Mouse (Mus musculus) lung, embryonic 15.5 days (tissue): Measurements from ENCODE around the gene Hook2. TPM values are rescaled to one million over a fixed set of nuclear protein-coding genes. Genes with fewer than 3 reads are reported as not detected.

Source experiments
- ATAC-seq: fragments of 200-750 bp; cut with Nextera tagmentation; 2 replicates; pipeline ENCODE4 v1.8.0; 2017; ENCODE audit warnings: moderate number of reproducible peaks, borderline replicate concordance; ENCODE audit not compliant: low FRiP score, low TSS enrichment; ENCODE audit errors: extremely low read depth
- H3K27ac ChIP-seq: fragments of 300-500 bp; sonication (generic); 2 replicates; pipeline ENCODE4 v1.5.1; 2015; ENCODE audit warnings: moderate library complexity, mild to moderate bottlenecking, inconsistent platforms
- H3K27me3 ChIP-seq: fragments of 300-500 bp; sonication (generic); 2 replicates; pipeline ENCODE4 v1.6.1; 2015; ENCODE audit warnings: inconsistent platforms
- H3K36me3 ChIP-seq: fragments of 300-500 bp; sonication (generic); 2 replicates; pipeline ENCODE4 v1.6.1; 2015; ENCODE audit warnings: inconsistent platforms
- H3K4me1 ChIP-seq: fragments of 300-500 bp; sonication (generic); 2 replicates; pipeline ENCODE4 v1.6.1; 2015; ENCODE audit warnings: inconsistent platforms
- H3K4me2 ChIP-seq: fragments of 300-500 bp; sonication (generic); 2 replicates; pipeline ENCODE4 v1.6.1; 2015; ENCODE audit warnings: inconsistent platforms, mild to moderate bottlenecking, moderate library complexity
- H3K4me3 ChIP-seq: fragments of 300-500 bp; sonication (generic); 2 replicates; pipeline ENCODE4 v1.5.1; 2015; ENCODE audit warnings: mild to moderate bottlenecking, inconsistent platforms
- H3K9ac ChIP-seq: fragments of 300-500 bp; sonication (generic); 2 replicates; pipeline ENCODE4 v1.6.1; 2015; ENCODE audit warnings: inconsistent platforms
- H3K9me3 ChIP-seq: fragments of 300-500 bp; sonication (generic); 2 replicates; pipeline ENCODE4 v1.6.1; 2016; ENCODE audit warnings: inconsistent platforms
- WGBS: fragments of 180-500 bp; shearing (Covaris S2); methylation state at CpG from one replicate; pipeline ENCODE4 v1.1.7; 2015; 5-methylcytosine and 5-hydroxymethylcytosine counted together
- polyA plus RNA-seq: library from polyadenylated mRNA; unstranded; fragments of >200 nt; fragmentation: Nextera tagmentation; extraction: Ambion mirVana; gene quantifications from 2 replicates; pipeline ENCODE4 v1.2.1, GENCODE M21; 2015

Gene Hook2
- polyA plus RNA-seq, 1 experiment from 2014 or later, result 23.9 TPM

GRCm38 (mm10) chr8:85025098-85025932, 34.9 kb downstream of the Hook2 start, which contains the start of gene Asna1:
Asna1 (minus strand) TSS chr8:85025281.
- no peaks in the 10 kb centered on the region for H3K9me3 ChIP-seq
- H3K9ac ChIP-seq, result peak within 1 kb of the TSS; percentile 80
- peak within 1 kb of the TSS; percentile 95 for H3K4me3 ChIP-seq
- ATAC-seq, result peak; percentile 89
- no peaks in the 10 kb centered on the region for H3K27me3 ChIP-seq
- peaks cover 45% of the 10 kb centered on the region for H3K36me3 ChIP-seq
- peak within 1 kb of the TSS; percentile 90 for H3K4me2 ChIP-seq
- peaks cover 37% of the 10 kb centered on the region for H3K4me1 ChIP-seq
- H3K27ac ChIP-seq, result peak within 1 kb of the TSS; percentile 91
- 5% methylated on average over 30 of the region's 30 CpGs for WGBS

DNA sequence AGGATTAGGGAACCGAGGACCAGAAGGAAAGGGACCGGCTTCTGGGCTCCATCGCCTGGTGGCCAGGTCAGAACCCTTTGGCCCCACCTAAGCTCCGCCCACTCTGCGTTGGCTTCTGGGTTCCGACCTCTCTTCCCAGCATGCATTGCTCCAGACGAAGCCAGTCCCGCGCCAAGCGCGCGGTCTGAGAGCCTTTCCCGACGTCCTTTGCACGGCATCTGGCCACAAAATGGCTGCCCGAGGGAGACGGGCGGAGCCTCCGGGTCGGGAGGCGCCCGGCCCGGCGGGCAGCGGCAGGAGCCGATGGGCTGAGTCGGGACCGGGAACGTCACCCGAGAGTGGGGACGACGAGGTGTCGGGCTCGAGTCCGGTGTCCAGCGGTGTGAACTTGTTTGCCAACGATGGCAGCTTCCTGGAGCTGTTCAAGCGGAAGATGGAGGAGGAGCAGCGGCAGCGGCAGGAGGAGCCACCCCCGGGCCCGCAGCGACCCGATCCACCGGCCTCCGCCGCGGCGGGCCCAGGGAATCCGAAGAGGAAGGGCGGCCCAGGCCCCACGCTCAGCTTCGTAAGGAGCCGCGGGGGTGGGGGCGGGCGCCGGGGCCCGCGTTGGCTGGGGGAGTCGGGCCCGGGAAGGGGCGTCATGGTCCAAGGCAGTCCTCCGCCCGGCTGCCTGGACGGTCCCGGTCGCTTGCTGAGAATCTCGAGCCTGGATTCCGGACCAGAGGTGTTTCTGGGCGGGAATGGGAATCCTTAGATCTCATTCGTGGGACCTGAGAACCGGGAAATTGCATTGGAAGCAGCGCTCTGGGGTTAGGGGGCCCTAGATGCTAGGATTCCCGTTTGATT, 36.5 kb downstream of the Hook2 start, which contains the start of gene Trir:
Gene Trir (plus strand): TSS at position 154 of the 846 bp plus-strand sequence.
- H3K36me3 ChIP-seq, result peaks cover 46% of the 10 kb centered on the region
- no peaks in the 10 kb centered on the region for H3K27me3 ChIP-seq
- under 1% methylated on average over 71 of the region's 75 CpGs for WGBS

DNA sequence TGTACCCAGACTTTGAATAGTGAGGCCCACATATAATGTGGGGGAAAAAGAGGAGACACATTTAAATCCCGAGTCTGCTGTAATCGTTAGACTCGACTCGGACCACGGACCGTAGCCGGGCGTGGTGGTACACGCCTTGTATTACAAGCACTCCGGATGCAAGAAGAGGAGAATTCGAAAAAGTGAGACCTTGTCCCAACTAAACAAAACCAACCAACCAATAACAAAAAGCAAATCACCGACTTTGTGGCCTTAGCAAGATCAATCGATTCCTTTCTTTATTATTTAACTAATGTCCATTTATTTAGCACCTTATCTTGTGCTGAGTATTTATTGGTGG, 37.1 kb downstream of the Hook2 start:
- ATAC-seq, result no peak
- peak overlapping the region; percentile 90 for H3K4me2 ChIP-seq
- peak overlapping the region; percentile 91 for H3K27ac ChIP-seq
- under 1% methylated on average over 13 of the region's 13 CpGs for WGBS
- H3K27me3 ChIP-seq, result no peaks in the 10 kb centered on the region
- H3K9me3 ChIP-seq, result no peaks in the 10 kb centered on the region
- H3K36me3 ChIP-seq, result peaks cover 46% of the 10 kb centered on the region
- H3K9ac ChIP-seq, result peak overlapping the region; percentile 99
- peaks cover 37% of the 10 kb centered on the region for H3K4me1 ChIP-seq
- H3K4me3 ChIP-seq, result peak overlapping the region; percentile 92

More for the DNA sequence above, 36.5 kb downstream of the Hook2 start, which contains the start of gene Trir:
- ATAC-seq, result peak; percentile 85
- peak within 1 kb of the TSS; percentile 95 for H3K4me3 ChIP-seq
- peak within 1 kb of the TSS; percentile 99 for H3K9ac ChIP-seq
- peak within 1 kb of the TSS; percentile 90 for H3K4me2 ChIP-seq
- peak within 1 kb of the TSS; percentile 91 for H3K27ac ChIP-seq
- no peaks in the 10 kb centered on the region for H3K9me3 ChIP-seq
- H3K4me1 ChIP-seq, result peaks cover 37% of the 10 kb centered on the region

GRCm38 (mm10) chr8:85027922-85028321, 37.5 kb downstream of the Hook2 start:
- Histone ChIP-seq H3K27ac (no peak overlapping the region), H3K4me2 (peak overlapping the region; percentile 90), H3K27me3 (no peaks in the 10 kb centered on the region), H3K4me1 (peaks cover 37% of the 10 kb centered on the region), H3K9me3 (no peaks in the 10 kb centered on the region), H3K36me3 (peaks cover 46% of the 10 kb centered on the region), H3K4me3 (peak overlapping the region; percentile 92), H3K9ac (peak overlapping the region; percentile 99)
- 8% methylated on average over 2 of the region's 2 CpGs for WGBS
- ATAC-seq, result no peak

DNA sequence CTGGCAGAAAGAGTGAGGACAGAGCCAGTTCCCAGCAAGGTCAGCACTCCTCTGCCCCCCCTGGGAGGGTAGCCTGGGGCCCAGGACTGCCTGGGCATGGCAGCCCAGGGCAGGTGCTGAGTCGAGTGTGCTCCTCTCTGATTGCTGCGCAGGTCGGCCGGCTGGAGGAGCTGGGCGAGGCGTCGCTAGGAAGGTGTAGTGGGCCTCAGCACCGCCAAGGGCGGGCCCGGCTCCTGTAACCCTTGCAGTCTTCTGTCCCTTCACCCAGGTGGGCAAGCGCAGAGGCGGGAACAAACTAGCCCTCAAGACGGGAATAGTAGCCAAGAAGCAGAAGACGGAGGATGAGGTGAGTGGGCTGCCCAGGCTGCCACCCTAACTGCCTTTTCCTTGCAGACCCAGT, 38.9 kb downstream of the Hook2 start:
- Histone ChIP-seq H3K4me2 (peak overlapping the region; percentile 90; the same call in 1 of the 2 replicates), H3K9ac (peak overlapping the region; percentile 99; the same call in 1 of the 2 replicates), H3K27me3 (no peaks in the 10 kb centered on the region), H3K27ac (no peak overlapping the region), H3K4me1 (peaks cover 35% of the 10 kb centered on the region), H3K4me3 (0 out of 2 replicates have a peak overlapping the region, but pooled peaks have one; percentile 92), H3K36me3 (peaks cover 42% of the 10 kb centered on the region), H3K9me3 (no peaks in the 10 kb centered on the region)
- no peak for ATAC-seq
- 77% methylated on average over 14 of the region's 14 CpGs for WGBS

DNA sequence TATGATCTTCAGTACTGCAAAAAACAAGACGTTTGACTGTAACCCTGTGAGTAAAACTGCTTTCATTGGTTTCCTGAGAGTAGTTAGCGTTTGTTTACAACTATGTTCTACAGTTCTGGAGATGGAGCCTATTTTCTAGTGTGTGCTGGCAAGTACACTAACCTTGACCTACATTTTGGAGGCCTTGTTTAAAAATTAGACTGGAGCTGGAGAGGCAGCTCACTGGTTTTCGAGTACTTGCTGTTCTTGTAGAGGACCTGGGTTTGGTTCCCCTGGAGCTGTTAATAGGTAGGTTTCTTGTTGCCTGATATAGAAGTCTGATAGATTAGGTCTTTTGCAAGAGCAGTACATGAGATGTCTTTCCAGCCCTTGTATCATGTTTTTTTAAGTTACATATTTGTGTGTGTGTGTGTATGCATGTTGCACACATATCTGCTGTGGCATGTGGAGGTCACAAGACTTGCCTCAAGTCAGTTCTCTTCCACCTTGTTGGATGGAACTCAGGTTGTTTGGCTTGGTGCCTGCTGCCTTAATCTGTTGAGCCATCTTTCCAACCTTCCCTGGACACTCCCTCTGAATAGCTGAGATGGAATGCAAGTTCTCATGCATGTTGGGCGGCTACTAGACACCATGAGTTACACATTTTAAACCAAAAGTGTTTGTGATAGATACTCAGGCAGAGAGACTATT, 42.4 kb downstream of the Hook2 start:
- no peak for ATAC-seq
- WGBS, result 79% methylated on average over 4 of the region's 4 CpGs
- Histone ChIP-seq H3K9ac (no peak overlapping the region), H3K4me1 (peaks cover 35% of the 10 kb centered on the region), H3K27me3 (no peaks in the 10 kb centered on the region), H3K36me3 (peaks cover 42% of the 10 kb centered on the region), H3K4me3 (no peak overlapping the region), H3K4me2 (no peak overlapping the region), H3K9me3 (no peaks in the 10 kb centered on the region), H3K27ac (no peak overlapping the region)

DNA sequence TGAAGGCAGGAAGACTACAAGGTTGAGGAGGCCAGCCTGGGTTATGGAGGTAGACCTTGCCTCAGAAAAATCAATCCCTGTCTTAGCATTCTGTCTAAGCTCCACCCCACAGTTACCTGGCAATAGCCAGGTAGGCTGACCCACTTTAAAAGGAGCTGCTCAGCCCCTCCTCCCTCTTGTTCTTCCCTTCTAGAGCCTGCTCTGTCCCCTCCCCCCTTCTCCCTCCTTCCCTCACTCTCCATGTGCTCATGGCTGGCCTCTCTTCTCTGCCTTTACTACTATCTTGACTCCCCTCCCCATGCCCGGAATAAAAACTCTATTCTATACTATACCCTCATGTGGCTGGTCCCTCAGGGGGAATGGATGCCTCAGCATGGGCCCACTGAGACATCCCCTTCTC, 43.5 kb downstream of the Hook2 start:
- Histone ChIP-seq H3K9ac (no peak overlapping the region), H3K9me3 (no peaks in the 10 kb centered on the region), H3K27me3 (no peaks in the 10 kb centered on the region), H3K4me3 (no peak overlapping the region), H3K4me2 (peak overlapping the region; percentile 85; the same call in 1 of the 2 replicates), H3K36me3 (peaks cover 42% of the 10 kb centered on the region), H3K4me1 (peaks cover 32% of the 10 kb centered on the region), H3K27ac (peak overlapping the region; percentile 31; the same call in 1 of the 2 replicates)
- no peak for ATAC-seq
- WGBS, result 58% methylated on average over 1 of the region's 1 CpGs

DNA sequence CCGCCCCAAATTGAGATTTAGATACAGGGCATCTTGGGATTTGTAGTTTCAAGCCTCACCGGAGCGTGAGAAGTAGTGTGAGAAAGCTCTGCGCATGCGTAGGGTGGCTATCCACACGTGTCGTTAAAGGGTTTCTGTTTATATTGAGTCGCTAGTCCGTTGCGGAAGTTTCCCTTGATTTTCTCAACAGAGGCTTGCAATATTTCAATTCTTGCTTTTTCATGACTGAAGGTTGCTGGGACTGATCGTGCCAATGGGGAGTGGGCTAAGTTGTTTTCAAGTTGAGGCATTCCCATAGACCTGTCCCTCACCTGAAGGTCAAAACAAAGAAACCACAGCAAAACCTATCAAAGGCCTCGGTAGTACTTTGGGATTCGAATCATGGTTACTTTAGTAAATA, 44.4 kb downstream of the Hook2 start:
- H3K4me1 ChIP-seq, result peaks cover 34% of the 10 kb centered on the region
- H3K27me3 ChIP-seq, result no peaks in the 10 kb centered on the region
- ATAC-seq, result no peak
- peaks cover 38% of the 10 kb centered on the region for H3K36me3 ChIP-seq
- peak overlapping the region; percentile 85 for H3K4me2 ChIP-seq
- under 1% methylated on average over 13 of the region's 13 CpGs for WGBS
- peak overlapping the region; percentile 71; the same call in 1 of the 2 replicates for H3K27ac ChIP-seq
- peak overlapping the region; percentile 81; the same call in 1 of the 2 replicates for H3K9ac ChIP-seq
- H3K4me3 ChIP-seq, result peak overlapping the region; percentile 90
- no peaks in the 10 kb centered on the region for H3K9me3 ChIP-seq

- Histone ChIP-seq H3K27me3 (no peaks in the 10 kb centered on the region), H3K4me3 (peak overlapping the region; percentile 90), H3K9ac (peak overlapping the region; percentile 81), H3K27ac (peak overlapping the region; percentile 100), H3K36me3 (peaks cover 37% of the 10 kb centered on the region), H3K4me1 (peaks cover 34% of the 10 kb centered on the region), H3K4me2 (peak overlapping the region; percentile 85), H3K9me3 (no peaks in the 10 kb centered on the region)
- no peak for ATAC-seq
- WGBS, result 5% methylated on average over 12 of the region's 12 CpGs
Measured at GRCm38 (mm10) chr8:85035165-85035727, 44.8 kb downstream of the Hook2 start.

- Histone ChIP-seq H3K4me1 (peaks cover 34% of the 10 kb centered on the region), H3K4me2 (peak overlapping the region; percentile 85), H3K27me3 (no peaks in the 10 kb centered on the region), H3K9me3 (no peaks in the 10 kb centered on the region), H3K4me3 (peak overlapping the region; percentile 90), H3K36me3 (peaks cover 37% of the 10 kb centered on the region), H3K9ac (peak overlapping the region; percentile 81), H3K27ac (peak overlapping the region; percentile 100)
- WGBS, result under 1% methylated on average over 15 of the region's 15 CpGs
- ATAC-seq, result 0 out of 2 replicates have a peak, but pooled peaks have one; percentile 0
Measured at GRCm38 (mm10) chr8:85035728-85036310, 45.4 kb downstream of the Hook2 start.
